Mouse (Mus musculus): ENCODE measurements around the gene Zfp217.

Zfp217 gene

DNA sequence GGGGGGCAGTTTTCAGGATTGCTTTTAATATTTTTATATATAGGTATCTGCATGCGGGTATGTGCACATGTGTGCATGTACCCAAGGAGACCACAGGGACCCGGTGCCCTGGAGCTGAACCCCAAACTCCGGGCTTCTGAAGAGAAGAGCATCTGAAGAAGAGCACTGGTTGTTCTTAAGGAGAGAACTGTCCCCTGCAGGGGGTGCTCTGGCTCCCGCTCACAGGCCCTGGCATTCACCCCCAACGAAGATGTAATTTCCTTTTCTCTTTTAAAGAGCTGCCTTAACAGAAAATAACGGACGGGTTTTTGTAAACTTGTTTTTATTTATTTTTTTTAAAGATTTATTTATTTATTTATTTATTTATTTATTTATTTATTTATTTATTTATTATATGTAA is 46.0 kb downstream of the Zfp217 start:
- peak; percentile 52 for DNase-seq (ENCODE audit: low read depth, low spot score)

DNA sequence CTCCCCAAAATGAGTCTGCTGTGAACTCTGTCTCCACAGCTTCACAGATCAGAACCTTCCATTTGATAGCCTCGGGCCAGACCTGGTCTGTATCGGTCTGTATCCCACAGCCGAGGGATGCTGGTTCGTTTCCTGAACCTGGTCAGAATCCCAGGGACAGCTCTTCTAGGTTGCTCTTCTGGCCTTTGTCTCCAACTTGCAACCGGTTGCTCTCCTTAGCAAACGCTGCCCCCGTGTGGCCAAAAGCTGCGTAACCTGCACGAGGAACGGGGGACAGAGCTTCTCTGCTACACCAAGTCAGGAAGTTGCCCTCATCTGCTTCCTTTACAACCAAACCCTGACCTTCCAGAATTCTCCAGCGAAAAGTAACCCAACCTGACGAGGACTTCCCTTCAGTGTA is 46.8 kb downstream of the Zfp217 start:
- DNase-seq (ENCODE audit: low read depth, low spot score): peak; percentile 89

DNA sequence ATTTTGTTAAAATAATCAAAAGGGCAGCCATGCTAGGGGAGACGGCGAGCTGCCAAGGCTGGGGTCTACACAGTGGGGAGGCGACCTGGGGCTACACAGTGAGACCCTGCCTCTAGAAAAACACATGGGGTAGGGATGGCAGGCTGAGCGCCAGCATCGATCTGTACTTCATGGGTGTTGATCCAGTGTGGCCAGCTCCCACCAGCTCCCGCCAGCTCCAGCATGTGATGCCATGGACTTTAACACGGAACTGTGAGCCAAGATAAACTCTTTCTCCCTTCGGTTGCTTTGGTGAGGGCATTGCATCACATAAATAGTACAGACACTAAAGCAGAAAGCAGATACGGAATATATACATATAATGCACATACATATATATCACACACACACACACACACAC is 53.0 kb downstream of the Zfp217 start:
- no peak for DNase-seq (ENCODE audit: low read depth, low spot score)

GRCm38 (mm10) chr2:170094220-170094619 is 53.7 kb downstream of the Zfp217 start:
- no peak for DNase-seq (ENCODE audit: low read depth, low spot score)

- DNase-seq (ENCODE audit: low read depth, low spot score): no peak
These were observed 56.1 kb downstream of the Zfp217 start for GRCm38 (mm10) chr2:170091563-170092443.

GRCm38 (mm10) chr2:170078442-170079017 is 69.4 kb downstream of the Zfp217 start:
- no peak for DNase-seq (ENCODE audit: low read depth, low spot score)

GRCm38 (mm10) chr2:170078041-170078440 is 69.9 kb downstream of the Zfp217 start:
- no peak for DNase-seq (ENCODE audit: low read depth, low spot score)

DNA sequence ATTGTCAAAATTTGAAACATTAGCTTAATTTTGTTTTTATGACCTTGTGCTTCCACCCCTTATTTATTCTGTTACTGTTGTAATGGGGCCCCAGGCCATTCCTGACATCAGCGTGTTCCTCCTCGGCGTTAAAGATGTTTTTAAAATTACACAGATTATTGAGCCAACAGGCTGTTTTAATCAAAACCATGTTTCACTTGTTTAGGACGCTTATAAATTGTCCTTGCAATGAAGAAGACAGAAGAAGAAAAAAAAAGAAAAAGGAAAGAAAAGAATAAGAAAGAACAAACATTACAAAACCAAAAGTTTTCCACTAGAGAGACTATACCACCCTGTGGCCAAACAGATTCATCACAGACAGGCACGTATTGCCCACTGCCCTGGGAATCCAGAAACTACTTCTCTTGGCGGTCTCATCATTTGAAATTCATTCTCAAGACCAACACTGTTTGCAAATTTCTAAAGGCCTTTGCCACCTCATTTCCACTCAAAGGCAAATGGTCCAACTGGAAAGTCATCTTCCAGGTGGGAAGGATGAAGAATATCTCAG is 70.9 kb downstream of the Zfp217 start:
- no peak for DNase-seq (ENCODE audit: low read depth, low spot score)

GRCm38 (mm10) chr2:170070641-170071241 is 77.2 kb downstream of the Zfp217 start:
- no peak for DNase-seq (ENCODE audit: low read depth, low spot score)

DNA sequence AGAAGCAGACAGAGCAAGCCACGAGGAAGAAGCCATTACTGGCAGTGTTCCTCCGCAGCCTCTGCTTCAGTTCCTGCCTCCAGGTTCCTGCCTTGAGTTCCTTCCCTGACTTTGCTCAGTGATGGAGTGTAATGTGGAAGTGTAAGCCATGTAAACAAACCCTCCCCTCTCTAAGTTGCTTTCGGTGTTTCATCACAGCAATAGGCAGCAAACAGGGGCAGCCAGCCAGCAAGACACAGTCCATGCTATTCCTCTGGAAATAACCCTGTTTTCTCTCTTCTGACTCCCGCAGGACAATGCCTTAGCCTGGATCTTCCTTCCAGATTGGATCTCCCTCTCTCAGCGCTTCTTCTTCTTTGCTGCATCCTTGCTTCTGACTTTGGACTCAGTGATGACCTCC is 77.9 kb downstream of the Zfp217 start:
- no peak for DNase-seq (ENCODE audit: low read depth, low spot score)

- no peak for DNase-seq (ENCODE audit: low read depth, low spot score)
These were observed 85.5 kb downstream of the Zfp217 start for GRCm38 (mm10) chr2:170062378-170062777.

DNA sequence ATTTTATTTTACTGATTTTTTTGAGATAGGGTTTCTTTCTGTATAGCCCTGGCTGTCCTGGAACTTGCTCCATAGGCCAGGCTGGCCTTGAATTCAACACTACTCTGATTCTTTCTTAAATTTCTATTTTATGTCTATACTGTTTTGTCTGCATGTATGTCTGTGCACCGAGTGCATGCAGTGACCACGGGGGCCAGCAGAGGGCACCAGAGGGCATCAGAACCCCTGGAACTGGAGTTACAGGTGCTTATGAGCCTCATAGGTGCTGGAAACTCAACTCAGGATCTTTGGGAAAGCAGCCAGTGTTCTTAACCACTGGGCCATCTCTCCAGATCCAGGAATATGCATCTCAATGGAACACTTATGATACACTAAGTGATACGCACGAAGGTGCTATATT is 87.8 kb downstream of the Zfp217 start:
- DNase-seq (ENCODE audit: low read depth, low spot score): peak; percentile 56

GRCm38 (mm10) chr2:170058774-170059173 is 89.1 kb downstream of the Zfp217 start:
- no peak for DNase-seq (ENCODE audit: low read depth, low spot score)
